ENCODE assay signal across 7 mouse cellular contexts in genomic region chr13:112752309-112752975, GRCm38 (mm10). TPM values are rescaled to one million over a fixed set of nuclear protein-coding genes. Genes with fewer than 3 reads are reported as not detected.
DNase-seq lines count a peak whose midpoint lies in the region; ATAC-seq lines count a peak whose summit lies in the region.

No protein-coding gene starts in this region.

- no peaks in the 10 kb centered on the region for H3K36me3 ChIP-seq in kidney, embryonic 16.5 days (ENCODE audit: insufficient read depth, low read length)
- H3K36me3 ChIP-seq in heart, embryonic 16.5 days (ENCODE audit: control insufficient read depth, insufficient read depth) = no peaks in the 10 kb centered on the region

- no peaks in the 10 kb centered on the region for H3K9me3 ChIP-seq in kidney, embryonic 16.5 days (ENCODE audit: low read length)
- H3K9me3 ChIP-seq in heart, embryonic 16.5 days (replicated peaks; ENCODE audit: control insufficient read depth, low read length) = no peaks in the 10 kb centered on the region

- H3K4me2 ChIP-seq in kidney, embryonic 16.5 days (replicated peaks; ENCODE audit: low read depth, low read length) = 0 out of 2 replicates have a peak overlapping the region, but pooled peaks have one; percentile 44
- H3K4me2 ChIP-seq in heart, embryonic 16.5 days (ENCODE audit: low read depth, low read length) = 0 out of 2 replicates have a peak overlapping the region, but pooled peaks have one; percentile 42

- H3K9ac ChIP-seq in kidney, embryonic 16.5 days (replicated peaks; ENCODE audit: low read length) = no peak overlapping the region
- no peak overlapping the region for H3K9ac ChIP-seq in heart, embryonic 16.5 days (ENCODE audit: low read length)

- peaks cover 26% of the 10 kb centered on the region for H3K4me1 ChIP-seq in kidney, embryonic 16.5 days (ENCODE audit: insufficient read depth, low read length)
- peaks cover 28% of the 10 kb centered on the region for H3K4me1 ChIP-seq in heart, embryonic 16.5 days (ENCODE audit: control insufficient read depth, insufficient read depth, low read length)

- no peak for DNase-seq in kidney, adult 11 months
- DNase-seq in NIH3T3 (ENCODE audit: low read depth) = peak; percentile 61
- DNase-seq in cerebellum, postnatal 4 days (ENCODE audit: low spot score in 2 of 2) = no peak

- no peak for ATAC-seq in kidney, embryonic 16.5 days (ENCODE audit: low FRiP score, low TSS enrichment)
- ATAC-seq in heart, embryonic 16.5 days (replicated peaks; ENCODE audit: extremely low read depth, insufficient read depth, low FRiP score) = no peak
- ATAC-seq in megakaryocyte, adult 5-6 weeks (ENCODE audit: poor library complexity, severe bottlenecking) = peak; percentile 56
- no peak for ATAC-seq in activated CD4-positive, CD25-positive, alpha-beta regulatory T cell, adult 4 months

- H3K27ac ChIP-seq in kidney, embryonic 16.5 days (ENCODE audit: low read length) = peak overlapping the region; percentile 73
- peak overlapping the region; percentile 76 for H3K27ac ChIP-seq in heart, embryonic 16.5 days (ENCODE audit: low read length)

- H3K27me3 ChIP-seq in kidney, embryonic 16.5 days (ENCODE audit: insufficient read depth, low read length) = no peaks in the 10 kb centered on the region
- no peaks in the 10 kb centered on the region for H3K27me3 ChIP-seq in heart, embryonic 16.5 days (ENCODE audit: control insufficient read depth, insufficient read depth, low read length)

- H3K4me3 ChIP-seq in kidney, embryonic 16.5 days (ENCODE audit: low read length) = no peak overlapping the region
- H3K4me3 ChIP-seq in heart, embryonic 16.5 days (ENCODE audit: low read length) = no peak overlapping the region

- WGBS in kidney, embryonic 16.5 days = 57% methylated on average over 11 of the region's 11 CpGs
- WGBS in heart, embryonic 16.5 days = 63% methylated on average over 11 of the region's 11 CpGs

RNA-seq across cellular contexts. Expression of gene Plpp1, which starts 48.1 kb away (rescaled TPM):
- 103 and 120 TPM in 2 replicates for polyA plus RNA-seq in kidney, embryonic 16.5 days (2015; fragmentation: Nextera tagmentation; extraction: Ambion mirVana)
- polyA plus RNA-seq in heart, embryonic 16.5 days (2015; fragmentation: Nextera tagmentation; extraction: Ambion mirVana) = 59.3 and 63.2 TPM in 2 replicates
- total RNA-seq in megakaryocyte, adult 5-6 weeks (2015) = 1.1 TPM in 2 replicates
- total RNA-seq in megakaryocyte, adult 5-6 weeks (2017) = 0.26 and 1.5 TPM in 2 replicates
- polyA plus RNA-seq in activated CD4-positive, CD25-positive, alpha-beta regulatory T cell, adult 4 months (2017; shearing (Covaris generic)) = 1 to 10 TPM; 1.6 to 1.8 TPM

Comparison
In these comparisons a context has a peak if more than half of its experiments do, and no peak if none do; other contexts are left out.
1. RNA of gene Plpp1, which starts 48.1 kb away (polyA plus RNA-seq): 103 to 120 TPM in kidney, embryonic 16.5 days and 59.3 to 63.2 TPM in heart, embryonic 16.5 days; 1.6 to 1.8 TPM in activated CD4-positive, CD25-positive, alpha-beta regulatory T cell, adult 4 months; every median in the first group is over 10 times any median in the second.